Mouse (Mus musculus): ENCODE data around the gene Ivl. TPM values are rescaled to one million over a fixed set of nuclear protein-coding genes. Genes with fewer than 3 reads are reported as not detected.

The Ivl gene
- not detected for total RNA-seq (2021)
- long read RNA-seq, experiment 1 = 0 reads
- long read RNA-seq, experiment 2 = 0 reads

- no peak for DNase-seq (ENCODE audit: low spot score in 2 of 2)
Measured at GRCm38 (mm10) chr3:92573449-92574041, at the start of gene Ivl. TSS of gene Ivl (minus strand) at chr3:92573735.

- DNase-seq (ENCODE audit: low spot score in 2 of 2) = no peak
Measured at GRCm38 (mm10) chr3:92621560-92621959, 48.0 kb upstream of the Ivl start, which contains the start of gene Lce6a. TSS of gene Lce6a (minus strand) at chr3:92621660.

GRCm38 (mm10) chr3:92609804-92610203 lies 36.3 kb upstream of the Ivl start:
- no peak for DNase-seq (ENCODE audit: low spot score in 2 of 2)

GRCm38 (mm10) chr3:92607392-92607791 lies 33.9 kb upstream of the Ivl start, which contains the start of gene 2210017I01Rik:
TSS of gene 2210017I01Rik (minus strand) at chr3:92607492.
- DNase-seq (ENCODE audit: low spot score in 2 of 2) = no peak

- no peak for DNase-seq (ENCODE audit: low spot score in 2 of 2)
Measured at GRCm38 (mm10) chr3:92602169-92602568, 28.6 kb upstream of the Ivl start.

GRCm38 (mm10) chr3:92600456-92600855 lies 26.9 kb upstream of the Ivl start:
- DNase-seq (ENCODE audit: low spot score in 2 of 2) = no peak

GRCm38 (mm10) chr3:92599973-92600372 lies 26.4 kb upstream of the Ivl start:
- DNase-seq (ENCODE audit: low spot score in 2 of 2) = no peak

GRCm38 (mm10) chr3:92598429-92598828 lies 24.9 kb upstream of the Ivl start:
- DNase-seq (ENCODE audit: low spot score in 2 of 2) = no peak

- no peak for DNase-seq (ENCODE audit: low spot score in 2 of 2)
Measured at GRCm38 (mm10) chr3:92588858-92589257, 15.3 kb upstream of the Ivl start, which contains the start of gene Smcp. TSS of gene Smcp (minus strand) at chr3:92588997.

- DNase-seq (ENCODE audit: low spot score in 2 of 2) = no peak
Measured at GRCm38 (mm10) chr3:92587190-92587589, 13.7 kb upstream of the Ivl start.

GRCm38 (mm10) chr3:92585055-92585454 lies 11.5 kb upstream of the Ivl start:
- DNase-seq (ENCODE audit: low spot score in 2 of 2) = no peak

GRCm38 (mm10) chr3:92583164-92583826 lies 9.8 kb upstream of the Ivl start:
- DNase-seq (ENCODE audit: low spot score in 2 of 2) = no peak

GRCm38 (mm10) chr3:92579508-92579907 lies 6.0 kb upstream of the Ivl start:
- DNase-seq (ENCODE audit: low spot score in 2 of 2) = no peak

GRCm38 (mm10) chr3:92578652-92579413 lies 5.3 kb upstream of the Ivl start:
- DNase-seq (ENCODE audit: low spot score in 2 of 2) = no peak

GRCm38 (mm10) chr3:92572514-92573155 lies 900 bp downstream of the Ivl start:
- DNase-seq (ENCODE audit: low spot score in 2 of 2) = no peak

- DNase-seq (ENCODE audit: low spot score in 2 of 2) = no peak
Measured at GRCm38 (mm10) chr3:92568752-92569151, 4.8 kb downstream of the Ivl start.

GRCm38 (mm10) chr3:92565418-92565817 lies 8.1 kb downstream of the Ivl start:
- no peak for DNase-seq (ENCODE audit: low spot score in 2 of 2)

GRCm38 (mm10) chr3:92534411-92534810 lies 39.1 kb downstream of the Ivl start, which contains the start of gene 2310046K23Rik:
TSS of gene 2310046K23Rik (minus strand) at chr3:92534511.
- no peak for DNase-seq (ENCODE audit: low spot score in 2 of 2)
